Mouse (Mus musculus) heart, adult 18-20 months (tissue): ENCODE measurements around the gene Thsd7a. TPM values are rescaled to one million over a fixed set of nuclear protein-coding genes. Genes with fewer than 3 reads are reported as not detected.

Source experiments
- DNase-seq, 2 experiments: peaks; one replicate each; pipeline ENCODE4 v3.0.0; 2021 to 2022; ENCODE audit warnings: mixed read lengths in 1 of 2
- total RNA-seq, 2 experiments: library from RNA; stranded (reverse); gene quantifications; 2 replicates each; pipeline ENCODE4 v1.2.3; 2021

Thsd7a gene
- total RNA-seq, 2 experiments from 2014 or later = 11.3 to 13.3 TPM

- peak; percentile 65 to 69 for DNase-seq
Observed at GRCm38 (mm10) chr6:12503867-12504266, 245.3 kb downstream of the Thsd7a start.

GRCm38 (mm10) chr6:12500888-12501287 is 248.3 kb downstream of the Thsd7a start:
- DNase-seq = no peak

- DNase-seq = no peak
Observed at GRCm38 (mm10) chr6:12499866-12500265, 249.3 kb downstream of the Thsd7a start.

GRCm38 (mm10) chr6:12493571-12493970 is 255.6 kb downstream of the Thsd7a start:
- DNase-seq = no peak

GRCm38 (mm10) chr6:12488882-12489281 is 260.3 kb downstream of the Thsd7a start:
- no peak for DNase-seq

- DNase-seq = no peak
Observed at GRCm38 (mm10) chr6:12481527-12482163, 267.6 kb downstream of the Thsd7a start.

- DNase-seq = no peak
Observed at GRCm38 (mm10) chr6:12478359-12478758, 270.9 kb downstream of the Thsd7a start.

GRCm38 (mm10) chr6:12470935-12471334 is 278.3 kb downstream of the Thsd7a start:
- peak; percentile 46 to 55 for DNase-seq

- no peak for DNase-seq
Observed at GRCm38 (mm10) chr6:12467339-12468124, 281.7 kb downstream of the Thsd7a start.

- DNase-seq = peak; percentile 74 to 87
Observed at GRCm38 (mm10) chr6:12458841-12459240, 290.4 kb downstream of the Thsd7a start.

GRCm38 (mm10) chr6:12457451-12457850 is 291.8 kb downstream of the Thsd7a start:
- DNase-seq = no peak

- no peak for DNase-seq
Observed at GRCm38 (mm10) chr6:12454876-12455485, 294.2 kb downstream of the Thsd7a start.

- peak in 1 of 2 experiments; percentile 23 for DNase-seq
Observed at GRCm38 (mm10) chr6:12454132-12454531, 295.1 kb downstream of the Thsd7a start.

- peak; percentile 53 to 61 for DNase-seq
Observed at GRCm38 (mm10) chr6:12448851-12449250, 300.4 kb downstream of the Thsd7a start.

GRCm38 (mm10) chr6:12445486-12445885 is 303.7 kb downstream of the Thsd7a start:
- DNase-seq = no peak

GRCm38 (mm10) chr6:12439561-12439960 is 309.6 kb downstream of the Thsd7a start:
- DNase-seq = no peak

- DNase-seq = peak in 1 of 2 experiments; percentile 7
Observed at GRCm38 (mm10) chr6:12419070-12419469, 330.1 kb downstream of the Thsd7a start.

GRCm38 (mm10) chr6:12416976-12417375 is 332.2 kb downstream of the Thsd7a start:
- DNase-seq = no peak

- no peak for DNase-seq
Observed at GRCm38 (mm10) chr6:12404441-12404840, 344.8 kb downstream of the Thsd7a start.

- DNase-seq = no peak
Observed at GRCm38 (mm10) chr6:12402996-12403395, 346.2 kb downstream of the Thsd7a start.

GRCm38 (mm10) chr6:12397776-12398522 is 351.3 kb downstream of the Thsd7a start:
- DNase-seq = no peak
